Mouse (Mus musculus): Measurements from ENCODE around the gene Atp9a. TPM values are rescaled to one million over a fixed set of nuclear protein-coding genes. Genes with fewer than 3 reads are reported as not detected.

The Atp9a gene
- total and polyA plus RNA-seq, 3 experiments: not detected

DNA sequence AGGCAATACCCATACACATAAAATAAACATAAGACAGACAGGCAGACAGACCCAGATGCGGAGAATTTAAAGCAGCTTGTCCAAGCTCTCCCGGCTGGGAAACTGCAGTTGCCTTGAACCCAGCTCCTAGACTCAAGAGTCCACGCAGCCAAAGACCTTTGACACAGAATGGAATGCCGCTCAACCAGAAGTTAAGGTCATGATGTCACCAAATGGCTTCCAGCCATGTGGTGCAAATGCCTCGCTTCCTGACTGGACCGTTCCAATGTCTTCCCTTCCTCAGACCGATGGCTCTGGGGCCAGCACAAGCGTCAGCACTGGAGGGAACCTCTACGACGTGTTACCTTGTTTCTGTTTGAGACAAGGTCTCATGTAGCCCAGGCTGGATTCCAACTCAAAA, 4.3 kb downstream of the Atp9a start:
- Histone ChIP-seq H3K27ac (ENCODE audit: control insufficient read depth, low read depth, low read length) (no peak overlapping the region), H3K9me3 (replicated peaks; ENCODE audit: insufficient read depth, low read length) (no peaks in the 10 kb centered on the region), H3K4me1 (ENCODE audit: control insufficient read depth in 1 of 2, insufficient read depth in 2 of 2, low read length in 2 of 2) (no peaks in the 10 kb centered on the region), H3K27me3 (ENCODE audit: control insufficient read depth in 1 of 2, insufficient read depth in 2 of 2, low read length in 2 of 2) (no peaks in the 10 kb centered on the region), H3K79me2 (ENCODE audit: control insufficient read depth, insufficient read depth, low read length, poor library complexity) (no peaks in the 10 kb centered on the region), H3K4me3 (ENCODE audit: control insufficient read depth in 1 of 2, insufficient read depth in 1 of 2, low read depth in 2 of 2, low read length in 2 of 2) (no peak overlapping the region), H3K9ac (ENCODE audit: control insufficient read depth, low read depth, low read length, poor library complexity, severe bottlenecking) (no peak overlapping the region), H3K36me3 (ENCODE audit: control insufficient read depth in 1 of 2, insufficient read depth in 2 of 2, low read length in 2 of 2) (no peaks in the 10 kb centered on the region)
- TF ChIP-seq MXI1 (IDR thresholded peaks at IDR 0.05; ENCODE audit: low read depth, low read length) (no peak), RAD21 (IDR thresholded peaks at IDR 0.05; ENCODE audit: low read depth, low read length) (no peak), USF2 (IDR thresholded peaks at IDR 0.05; ENCODE audit: borderline replicate concordance in 1 of 2, insufficient read depth in 1 of 2, low read depth in 1 of 2, low read length in 2 of 2) (no peak), RCOR1 (IDR thresholded peaks at IDR 0.05; ENCODE audit: low read depth, low read length) (no peak), NRF1 (IDR thresholded peaks at IDR 0.05; ENCODE audit: insufficient read depth, low read depth, low read length, poor library complexity, severe bottlenecking) (no peak), NELFE (IDR thresholded peaks at IDR 0.05; ENCODE audit: low read depth, low read length) (no peak), ZKSCAN1 (IDR thresholded peaks at IDR 0.05; ENCODE audit: low read depth, low read length) (no peak), MAX (IDR thresholded peaks at IDR 0.05; ENCODE audit: low read length) (no peak)
- DNase-seq (ENCODE audit: low read depth, low spot score): no peak

DNA sequence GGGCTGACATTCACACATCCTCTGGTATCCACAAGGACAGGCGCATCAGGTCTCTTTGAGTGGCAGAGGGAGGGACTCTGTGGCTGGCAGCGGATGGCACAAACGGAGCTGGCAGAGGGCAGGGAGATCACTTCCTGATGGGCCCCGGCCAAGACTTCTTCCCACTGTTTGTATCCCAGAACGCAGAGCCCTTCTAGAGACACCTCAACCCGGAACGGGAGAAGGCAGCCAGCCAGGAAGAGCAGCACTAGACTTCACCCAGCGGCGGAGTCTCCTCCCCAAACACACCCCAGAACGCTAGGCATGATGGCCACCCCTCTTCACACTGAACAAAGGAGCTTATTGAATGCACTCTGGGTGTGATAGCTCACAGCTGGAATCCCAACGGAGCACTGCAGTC, 8.2 kb downstream of the Atp9a start:
- Histone ChIP-seq H3K9me3 (replicated peaks; ENCODE audit: insufficient read depth, low read length) (no peaks in the 10 kb centered on the region), H3K36me3 (ENCODE audit: control insufficient read depth in 1 of 2, insufficient read depth in 2 of 2, low read length in 2 of 2) (no peaks in the 10 kb centered on the region), H3K79me2 (ENCODE audit: control insufficient read depth, insufficient read depth, low read length, poor library complexity) (no peaks in the 10 kb centered on the region), H3K27me3 (ENCODE audit: control insufficient read depth in 1 of 2, insufficient read depth in 2 of 2, low read length in 2 of 2) (no peaks in the 10 kb centered on the region), H3K27ac (ENCODE audit: control insufficient read depth, low read depth, low read length) (no peak overlapping the region), H3K4me1 (ENCODE audit: control insufficient read depth in 1 of 2, insufficient read depth in 2 of 2, low read length in 2 of 2) (no peaks in the 10 kb centered on the region), H3K4me3 (ENCODE audit: control insufficient read depth in 1 of 2, insufficient read depth in 1 of 2, low read depth in 2 of 2, low read length in 2 of 2) (no peak overlapping the region), H3K9ac (ENCODE audit: control insufficient read depth, low read depth, low read length, poor library complexity, severe bottlenecking) (no peak overlapping the region)
- no peak for DNase-seq (ENCODE audit: low read depth, low spot score)
- TF ChIP-seq KAT2A (conservative IDR thresholded peaks at IDR 0.05; ENCODE audit: low read depth, low read length): no peak
- no peak for TF ChIP-seq MYC (IDR thresholded peaks at IDR 0.05; ENCODE audit: low read depth, low read length)
- TF ChIP-seq SIN3A (IDR thresholded peaks at IDR 0.05; ENCODE audit: low read length): no peak
- no peak for TF ChIP-seq ZNF384 (IDR thresholded peaks at IDR 0.05; ENCODE audit: low read depth, low read length)
- no peak for TF ChIP-seq E2F4 (IDR thresholded peaks at IDR 0.05; ENCODE audit: borderline replicate concordance, low read depth, low read length)
- no peak for TF ChIP-seq ZMIZ1 (IDR thresholded peaks at IDR 0.05; ENCODE audit: low read depth, low read length)
- TF ChIP-seq TCF12 (IDR thresholded peaks at IDR 0.05; ENCODE audit: low read depth, low read length): no peak
- no peak for TF ChIP-seq MEF2A (IDR thresholded peaks at IDR 0.05; ENCODE audit: extremely low read depth, insufficient replicate concordance, low read depth, low read length, poor library complexity, severe bottlenecking)
- TF ChIP-seq EP300 (IDR thresholded peaks at IDR 0.05; ENCODE audit: low read depth in 1 of 2, low read length in 2 of 2): no peak
- no peak for TF ChIP-seq ZC3H11A (IDR thresholded peaks at IDR 0.05; ENCODE audit: low read depth, low read length)
- TF ChIP-seq POLR2AphosphoS2 (IDR thresholded peaks at IDR 0.05; ENCODE audit: low read length): no peak
- TF ChIP-seq ELF1 (IDR thresholded peaks at IDR 0.05; ENCODE audit: low read depth, low read length): no peak
- TF ChIP-seq NRF1 (IDR thresholded peaks at IDR 0.05; ENCODE audit: insufficient read depth, low read depth, low read length, poor library complexity, severe bottlenecking): no peak

Data from MEL (cell line).